Mouse (Mus musculus): ENCODE results near the gene Olfr55.
"Not testable (repeated sequence)": the region's sequence is repeated elsewhere in the genome, so short reads cannot be mapped to it uniquely, and the experiment has no call there.

DNA sequence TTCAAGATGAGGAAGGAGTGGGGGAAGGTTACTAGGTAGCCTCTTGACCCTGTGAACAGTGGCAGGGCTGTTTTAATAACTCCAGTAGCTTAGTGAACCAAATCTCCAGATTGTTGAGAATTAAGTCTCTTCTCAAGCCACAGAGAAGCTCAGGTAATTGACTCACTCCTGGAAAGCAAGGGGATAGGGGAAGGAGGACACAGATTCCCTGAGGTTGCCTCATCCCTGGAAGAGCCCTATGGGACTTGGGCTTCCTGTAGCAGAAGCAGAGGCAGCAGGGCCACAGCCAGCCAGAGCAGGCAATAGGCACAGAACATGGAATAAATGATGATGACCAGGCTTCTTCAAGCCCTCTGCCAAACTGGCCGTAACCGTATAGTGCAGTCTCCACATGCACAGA is 22.8 kb downstream of the Olfr55 start, which contains the start of gene Olfr239:
- not testable (repeated sequence) for TF ChIP-seq ZC3H11A (IDR thresholded peaks at IDR 0.05; ENCODE audit: borderline replicate concordance, low read depth, low read length); HCFC1 (IDR thresholded peaks at IDR 0.05; ENCODE audit: borderline replicate concordance, insufficient read depth, low read length); ZNF384 (IDR thresholded peaks at IDR 0.05; ENCODE audit: low read depth, low read length); CHD2 (IDR thresholded peaks at IDR 0.05; ENCODE audit: low read depth, low read length); MAFK (IDR thresholded peaks at IDR 0.05; ENCODE audit: insufficient read depth, low read depth, low read length)

All from ES-E14 (cell line).